Mouse (Mus musculus) E14TG2a.4 (cell line): ENCODE results near the gene Utrn.
A peak's percentile ranks its signal among the peaks of the same experiment; 100 is the strongest.

Experiments
- CTCF ChIP-seq: conservative IDR thresholded peaks from 2 replicates; pipeline ENCODE4 v1.5.1; 2014; ENCODE audit warnings: low read length
- NANOG ChIP-seq: IDR thresholded peaks from 2 replicates; pipeline ENCODE4 v1.6.1; 2014; ENCODE audit warnings: borderline replicate concordance, low read length, mixed read lengths
- POU5F1 ChIP-seq: IDR thresholded peaks from 2 replicates; pipeline ENCODE4 v1.6.1; 2014; ENCODE audit warnings: low read length, borderline replicate concordance

DNA sequence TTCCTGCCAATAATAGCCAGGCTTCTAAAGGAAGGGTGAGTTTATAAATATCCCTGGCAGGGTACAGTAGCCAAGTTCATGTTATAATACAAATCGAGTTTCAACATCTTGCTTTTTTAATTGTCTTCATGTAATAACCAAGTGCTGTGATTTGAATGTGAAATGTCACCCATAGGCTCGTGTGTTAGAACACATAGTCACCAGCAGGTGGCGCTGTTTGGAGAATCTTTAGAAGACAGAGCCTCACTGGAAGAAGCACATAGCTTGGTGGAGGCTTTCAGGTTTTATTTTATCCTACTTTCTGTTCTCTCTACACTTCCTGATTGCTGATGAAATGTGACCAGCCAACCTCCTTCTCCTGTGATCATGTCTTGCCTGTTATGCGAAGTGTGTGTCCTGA, 207.1 kb downstream of the Utrn start:
- TF ChIP-seq CTCF (peak; percentile 36), NANOG (no peak), POU5F1 (no peak)
